Mouse (Mus musculus): ENCODE results near the gene Olfr1366. TPM values are rescaled to one million over a fixed set of nuclear protein-coding genes. Genes with fewer than 3 reads are reported as not detected.

Gene Olfr1366
- polyA plus RNA-seq (2014; fragmentation: Nextera tagmentation; extraction: Ambion mirVana) = 0.09 and 0.21 TPM in 2 replicates

GRCm38 (mm10) chr13:21542708-21543107, at the start of gene Olfr1366:
Olfr1366 (minus strand) TSS chr13:21542808.
- no peaks in the 10 kb centered on the region for H3K4me1 ChIP-seq (ENCODE audit: control insufficient read depth, insufficient read depth, low read length)
- no peak within 1 kb of the TSS for H3K27ac ChIP-seq (replicated peaks; ENCODE audit: low read depth, low read length)
- ATAC-seq (ENCODE audit: insufficient number of reproducible peaks, low FRiP score, low TSS enrichment, low read depth) = no peak
- no peaks in the 10 kb centered on the region for H3K27me3 ChIP-seq (ENCODE audit: control insufficient read depth, insufficient read depth, low read length)
- H3K4me2 ChIP-seq (ENCODE audit: low read depth, severe bottlenecking) = no peak within 1 kb of the TSS
- no peaks in the 10 kb centered on the region for H3K9me3 ChIP-seq (ENCODE audit: control insufficient read depth, low read length)
- 76% methylated on average over 1 of the region's 1 CpGs for WGBS
- no peak within 1 kb of the TSS for H3K4me3 ChIP-seq (ENCODE audit: low read depth, low read length)
- no peak within 1 kb of the TSS for H3K9ac ChIP-seq (ENCODE audit: low read length)
- no peak for DNase-seq (ENCODE audit: low spot score)
- no peaks in the 10 kb centered on the region for H3K36me3 ChIP-seq (ENCODE audit: control insufficient read depth, insufficient read depth, low read length)

DNA sequence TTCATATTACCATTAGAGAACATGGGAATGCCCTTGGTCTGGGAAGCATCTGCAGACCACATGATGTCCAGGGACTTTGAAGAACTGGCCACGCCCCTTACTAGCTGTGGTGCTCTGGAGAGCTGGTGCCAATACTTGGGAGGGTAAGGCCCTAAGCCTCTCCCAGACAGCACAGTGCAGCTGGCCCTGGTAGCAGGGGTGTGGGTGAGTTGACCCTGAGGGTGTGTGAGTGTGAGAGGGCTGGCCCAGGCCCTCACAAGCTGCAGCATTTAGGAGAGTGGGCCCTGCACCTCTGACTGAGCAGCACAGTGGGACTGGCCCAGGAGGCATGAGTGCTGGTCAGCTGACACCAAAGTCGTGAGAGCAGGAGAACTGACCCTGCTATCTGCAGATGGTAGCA, 49.0 kb upstream of the Olfr1366 start:
- H3K4me1 ChIP-seq (ENCODE audit: control insufficient read depth, insufficient read depth, low read length) = no peaks in the 10 kb centered on the region
- DNase-seq (ENCODE audit: low spot score) (no peak), ATAC-seq (ENCODE audit: insufficient number of reproducible peaks, low FRiP score, low TSS enrichment, low read depth) (no peak)
- no peak overlapping the region for H3K27ac ChIP-seq (replicated peaks; ENCODE audit: low read depth, low read length)
- H3K9ac ChIP-seq (ENCODE audit: low read length) = no peak overlapping the region
- H3K4me3 ChIP-seq (ENCODE audit: low read depth, low read length) = no peak overlapping the region
- H3K9me3 ChIP-seq (ENCODE audit: control insufficient read depth, low read length) = no peaks in the 10 kb centered on the region
- H3K36me3 ChIP-seq (ENCODE audit: control insufficient read depth, insufficient read depth, low read length) = no peaks in the 10 kb centered on the region
- H3K27me3 ChIP-seq (ENCODE audit: control insufficient read depth, insufficient read depth, low read length) = no peaks in the 10 kb centered on the region
- no peak overlapping the region for H3K4me2 ChIP-seq (ENCODE audit: low read depth, severe bottlenecking)
- 67% methylated on average over 2 of the region's 2 CpGs for WGBS

DNA sequence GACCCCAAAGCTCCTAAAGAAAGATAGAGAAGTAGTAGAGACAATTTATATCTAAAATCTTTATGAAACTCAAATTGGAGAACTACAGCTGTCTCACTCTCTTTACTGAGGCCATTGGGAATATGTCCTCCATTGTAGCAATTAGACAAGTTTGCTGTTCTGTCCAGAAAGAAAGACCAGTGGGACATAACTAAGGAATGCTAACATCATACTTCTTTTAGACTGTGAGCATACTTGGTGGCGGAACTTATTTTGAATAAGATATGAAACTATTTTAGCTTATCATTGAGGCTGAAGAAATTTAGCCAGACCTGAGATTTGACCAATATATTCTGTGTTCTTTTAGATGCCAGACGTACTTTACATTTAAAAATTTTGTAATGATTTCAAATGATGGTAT, 39.1 kb upstream of the Olfr1366 start, which contains the start of gene Olfr1364:
Gene Olfr1364, minus strand, starts transcription at position 101 of the 400 bp plus-strand sequence.
- 84% methylated on average over 2 of the region's 2 CpGs for WGBS
- no peak within 1 kb of the TSS for H3K4me2 ChIP-seq (ENCODE audit: low read depth, severe bottlenecking)
- H3K9me3 ChIP-seq (ENCODE audit: control insufficient read depth, low read length) = no peaks in the 10 kb centered on the region
- DNase-seq (ENCODE audit: low spot score) (no peak), ATAC-seq (ENCODE audit: insufficient number of reproducible peaks, low FRiP score, low TSS enrichment, low read depth) (no peak)
- no peak within 1 kb of the TSS for H3K4me3 ChIP-seq (ENCODE audit: low read depth, low read length)
- no peak within 1 kb of the TSS for H3K9ac ChIP-seq (ENCODE audit: low read length)
- no peak within 1 kb of the TSS for H3K27ac ChIP-seq (replicated peaks; ENCODE audit: low read depth, low read length)
- H3K36me3 ChIP-seq (ENCODE audit: control insufficient read depth, insufficient read depth, low read length) = no peaks in the 10 kb centered on the region
- no peaks in the 10 kb centered on the region for H3K4me1 ChIP-seq (ENCODE audit: control insufficient read depth, insufficient read depth, low read length)
- H3K27me3 ChIP-seq (ENCODE audit: control insufficient read depth, insufficient read depth, low read length) = no peaks in the 10 kb centered on the region

- Histone ChIP-seq H3K4me1 (ENCODE audit: control insufficient read depth, insufficient read depth, low read length) (no peaks in the 10 kb centered on the region), H3K27ac (replicated peaks; ENCODE audit: low read depth, low read length) (no peak within 1 kb of the TSS), H3K27me3 (ENCODE audit: control insufficient read depth, insufficient read depth, low read length) (no peaks in the 10 kb centered on the region), H3K9me3 (ENCODE audit: control insufficient read depth, low read length) (no peaks in the 10 kb centered on the region), H3K4me2 (ENCODE audit: low read depth, severe bottlenecking) (no peak within 1 kb of the TSS), H3K36me3 (ENCODE audit: control insufficient read depth, insufficient read depth, low read length) (no peaks in the 10 kb centered on the region), H3K9ac (ENCODE audit: low read length) (no peak within 1 kb of the TSS), H3K4me3 (ENCODE audit: low read depth, low read length) (no peak within 1 kb of the TSS)
- DNase-seq (ENCODE audit: low spot score) (no peak), ATAC-seq (ENCODE audit: insufficient number of reproducible peaks, low FRiP score, low TSS enrichment, low read depth) (no peak)
- 63% methylated on average over 1 of the region's 1 CpGs for WGBS
Observed at GRCm38 (mm10) chr13:21559793-21560192, 17.2 kb upstream of the Olfr1366 start, which contains the start of gene Olfr1535. Olfr1535 (minus strand) TSS chr13:21559893.

- no peak for ATAC-seq (ENCODE audit: insufficient number of reproducible peaks, low FRiP score, low TSS enrichment, low read depth)
- Histone ChIP-seq H3K9ac (ENCODE audit: low read length) (no peak overlapping the region), H3K4me3 (ENCODE audit: low read depth, low read length) (no peak overlapping the region), H3K27ac (replicated peaks; ENCODE audit: low read depth, low read length) (no peak overlapping the region), H3K27me3 (ENCODE audit: control insufficient read depth, insufficient read depth, low read length) (no peaks in the 10 kb centered on the region), H3K9me3 (ENCODE audit: control insufficient read depth, low read length) (no peaks in the 10 kb centered on the region), H3K36me3 (ENCODE audit: control insufficient read depth, insufficient read depth, low read length) (no peaks in the 10 kb centered on the region), H3K4me2 (ENCODE audit: low read depth, severe bottlenecking) (no peak overlapping the region), H3K4me1 (ENCODE audit: control insufficient read depth, insufficient read depth, low read length) (no peaks in the 10 kb centered on the region)
- WGBS = 70% methylated on average over 3 of the region's 3 CpGs
- DNase-seq (ENCODE audit: low spot score) = no peak
Observed at GRCm38 (mm10) chr13:21550416-21551110, 8.0 kb upstream of the Olfr1366 start.

GRCm38 (mm10) chr13:21549487-21549886, 6.9 kb upstream of the Olfr1366 start:
- H3K4me3 ChIP-seq (ENCODE audit: low read depth, low read length) = no peak overlapping the region
- no peak overlapping the region for H3K9ac ChIP-seq (ENCODE audit: low read length)
- H3K27ac ChIP-seq (replicated peaks; ENCODE audit: low read depth, low read length) = no peak overlapping the region
- no peaks in the 10 kb centered on the region for H3K9me3 ChIP-seq (ENCODE audit: control insufficient read depth, low read length)
- WGBS = 92% methylated on average over 3 of the region's 3 CpGs
- no peaks in the 10 kb centered on the region for H3K27me3 ChIP-seq (ENCODE audit: control insufficient read depth, insufficient read depth, low read length)
- ATAC-seq (ENCODE audit: insufficient number of reproducible peaks, low FRiP score, low TSS enrichment, low read depth) = no peak
- no peaks in the 10 kb centered on the region for H3K36me3 ChIP-seq (ENCODE audit: control insufficient read depth, insufficient read depth, low read length)
- no peaks in the 10 kb centered on the region for H3K4me1 ChIP-seq (ENCODE audit: control insufficient read depth, insufficient read depth, low read length)
- no peak for DNase-seq (ENCODE audit: low spot score)
- H3K4me2 ChIP-seq (ENCODE audit: low read depth, severe bottlenecking) = no peak overlapping the region

- H3K9me3 ChIP-seq (ENCODE audit: control insufficient read depth, low read length) = no peaks in the 10 kb centered on the region
- no peaks in the 10 kb centered on the region for H3K36me3 ChIP-seq (ENCODE audit: control insufficient read depth, insufficient read depth, low read length)
- no peaks in the 10 kb centered on the region for H3K27me3 ChIP-seq (ENCODE audit: control insufficient read depth, insufficient read depth, low read length)
- WGBS = 0% methylated on average over 39 of the region's 39 CpGs
- H3K9ac ChIP-seq (ENCODE audit: low read length) = peak within 1 kb of the TSS; percentile 99
- DNase-seq (ENCODE audit: low spot score) = peak; percentile 92
- H3K4me3 ChIP-seq (ENCODE audit: low read depth, low read length) = peak within 1 kb of the TSS; percentile 77
- peak; percentile 96 for ATAC-seq (ENCODE audit: insufficient number of reproducible peaks, low FRiP score, low TSS enrichment, low read depth)
- H3K4me1 ChIP-seq (ENCODE audit: control insufficient read depth, insufficient read depth, low read length) = no peaks in the 10 kb centered on the region
- H3K4me2 ChIP-seq (ENCODE audit: low read depth, severe bottlenecking) = peak within 1 kb of the TSS; percentile 44
- H3K27ac ChIP-seq (replicated peaks; ENCODE audit: low read depth, low read length) = peak within 1 kb of the TSS; percentile 94
Observed at GRCm38 (mm10) chr13:21530781-21531201, 11.8 kb downstream of the Olfr1366 start, which contains the start of gene Zkscan8. Zkscan8 (minus strand) TSS chr13:21531120.

GRCm38 (mm10) chr13:21530136-21530535, 12.5 kb downstream of the Olfr1366 start:
- 54% methylated on average over 7 of the region's 7 CpGs for WGBS
- Histone ChIP-seq H3K4me1 (ENCODE audit: control insufficient read depth, insufficient read depth, low read length) (no peaks in the 10 kb centered on the region), H3K4me3 (ENCODE audit: low read depth, low read length) (peak overlapping the region; percentile 77), H3K27me3 (ENCODE audit: control insufficient read depth, insufficient read depth, low read length) (no peaks in the 10 kb centered on the region), H3K9me3 (ENCODE audit: control insufficient read depth, low read length) (no peaks in the 10 kb centered on the region), H3K27ac (replicated peaks; ENCODE audit: low read depth, low read length) (no peak overlapping the region), H3K9ac (ENCODE audit: low read length) (no peak overlapping the region), H3K36me3 (ENCODE audit: control insufficient read depth, insufficient read depth, low read length) (no peaks in the 10 kb centered on the region), H3K4me2 (ENCODE audit: low read depth, severe bottlenecking) (peak overlapping the region; percentile 40)
- no peak for ATAC-seq (ENCODE audit: insufficient number of reproducible peaks, low FRiP score, low TSS enrichment, low read depth)
- DNase-seq (ENCODE audit: low spot score) = no peak

All from limb, embryonic 11.5 days (tissue).